Mouse (Mus musculus): ENCODE measurements at regions not wholly inside any gene's neighbourhood (a gene's known extent, or its start where the extent isn't known, plus 50 kb on each side); places are given as distances from the start of the nearest gene placed in this dataset.

- no peak for DNase-seq (ENCODE audit: low read depth, low spot score)
These were observed 270.7 kb upstream of the Rgmb start for GRCm38 (mm10) chr17:16101548-16101947.

DNA sequence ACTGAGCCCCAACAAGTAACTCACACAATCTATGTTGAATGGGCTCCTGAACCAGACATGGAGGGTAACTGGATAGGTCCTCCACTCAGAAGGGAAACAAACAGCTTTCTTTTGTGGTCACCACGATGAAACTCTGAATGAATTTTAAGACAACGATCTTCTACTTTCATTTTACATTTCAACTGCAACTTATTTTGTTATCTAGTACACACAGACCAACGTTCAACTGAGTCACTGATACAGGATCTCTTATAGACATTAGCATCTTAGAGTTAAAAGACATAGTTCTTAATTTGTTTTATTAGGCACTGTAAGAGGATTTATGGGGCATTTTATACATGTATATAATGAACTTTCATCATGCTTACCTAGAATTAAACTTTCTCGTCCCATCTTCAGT lies 262.1 kb upstream of the Rgmb start:
- DNase-seq (ENCODE audit: low read depth, low spot score), result no peak

DNA sequence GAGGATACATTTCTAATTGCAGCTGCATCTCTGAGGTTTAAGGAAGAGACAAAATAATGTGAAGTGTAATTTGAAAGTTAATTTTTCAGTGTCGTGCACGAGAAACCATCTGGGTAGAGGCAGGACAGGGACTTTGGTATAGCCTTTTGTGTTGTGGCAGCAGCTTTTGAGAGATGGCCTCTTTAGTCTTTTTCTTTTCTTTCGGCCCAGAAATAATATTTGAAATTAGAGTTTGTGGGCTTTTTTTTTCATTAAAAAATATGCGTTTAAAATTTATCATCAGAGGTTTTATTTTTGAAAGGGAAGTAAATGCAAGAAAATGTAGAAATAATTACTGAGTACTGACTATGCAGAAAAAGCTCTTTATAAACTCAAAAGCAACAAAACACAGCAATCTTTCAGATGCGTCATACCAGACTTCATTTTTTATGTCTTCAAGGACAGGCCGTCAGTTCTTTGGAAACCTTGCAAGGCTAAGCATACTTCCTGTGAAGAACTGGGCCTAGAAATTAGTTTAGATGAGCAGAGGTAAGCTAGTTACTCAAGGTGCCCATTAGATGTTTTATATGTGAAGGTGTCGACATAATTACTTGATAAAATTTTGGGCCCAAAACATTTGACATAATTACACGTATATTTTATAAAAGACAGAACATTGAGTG lies 258.9 kb upstream of the Rgmb start:
- DNase-seq (ENCODE audit: low read depth, low spot score), result no peak

DNA sequence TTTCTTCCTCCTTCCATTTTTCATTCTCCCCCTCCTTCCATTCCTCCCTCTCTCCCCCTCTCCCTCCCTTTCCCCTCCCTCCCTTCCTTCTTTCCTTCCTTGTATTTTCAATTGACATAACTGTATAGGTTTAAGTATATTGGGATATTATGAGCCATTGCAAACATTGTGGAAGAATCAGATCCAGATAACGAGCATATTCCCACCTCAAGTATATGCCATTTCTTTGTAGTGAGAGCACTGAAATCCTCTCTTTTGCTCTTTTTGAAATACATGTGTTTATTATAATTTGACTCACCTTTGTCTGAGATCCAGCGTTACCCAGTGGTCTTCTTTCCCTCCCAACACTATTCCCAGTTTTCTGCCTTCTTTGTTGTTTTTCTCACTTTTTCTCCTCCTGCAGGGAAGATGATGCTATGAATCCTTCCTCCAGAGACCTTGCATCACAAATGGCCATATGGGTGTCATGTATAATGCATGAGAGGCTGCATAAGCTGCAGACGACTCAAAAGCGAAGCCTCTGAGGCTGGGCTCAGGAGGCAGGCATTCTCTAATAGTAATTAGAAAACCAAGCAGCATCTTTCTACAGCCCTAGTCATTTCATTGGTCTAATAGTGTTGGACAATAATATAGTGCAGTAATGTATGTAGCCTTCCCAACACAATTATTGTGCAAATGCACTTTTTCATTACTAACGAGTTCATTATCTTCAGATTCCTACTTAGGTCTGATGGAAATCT lies 258.2 kb upstream of the Rgmb start:
- no peak for DNase-seq (ENCODE audit: low read depth, low spot score)

DNA sequence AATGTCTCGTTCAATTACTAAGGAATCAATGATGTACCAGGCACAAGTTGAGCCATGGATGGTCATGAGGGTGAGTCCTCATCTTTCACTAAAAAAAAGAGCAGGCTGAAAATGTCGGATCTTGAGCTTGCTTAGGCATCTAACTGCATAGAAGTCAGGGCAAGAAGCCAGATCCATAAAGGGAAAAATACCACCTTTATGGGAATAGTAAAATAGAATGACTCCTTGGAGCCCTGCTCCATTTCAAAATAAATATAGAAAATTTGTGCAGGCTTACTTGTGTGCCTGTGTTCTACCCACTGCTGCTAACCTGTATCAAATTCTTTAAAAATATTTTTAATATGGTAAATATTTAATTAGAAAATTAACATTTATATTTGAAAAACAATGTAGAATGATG lies 256.2 kb upstream of the Rgmb start:
- DNase-seq (ENCODE audit: low read depth, low spot score), result no peak

DNA sequence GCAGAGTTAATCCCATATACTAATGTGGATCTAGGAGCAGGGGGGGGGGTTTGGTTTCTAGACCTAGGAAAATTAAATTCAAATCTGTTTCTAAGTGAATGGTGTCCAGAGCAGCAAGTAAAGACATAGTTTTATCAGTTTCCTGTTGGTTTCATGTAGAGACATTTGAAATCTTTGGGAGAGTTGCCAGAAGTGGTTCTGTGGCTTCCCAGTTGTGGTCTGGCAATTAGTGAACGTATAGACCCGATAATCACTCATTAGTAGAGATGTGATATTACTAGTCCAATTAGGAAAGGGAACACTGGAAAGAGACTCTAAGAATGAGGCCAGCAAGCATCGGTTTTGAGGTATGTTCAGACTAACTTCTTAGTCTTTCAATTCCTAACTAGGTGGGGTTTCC lies 252.0 kb upstream of the Rgmb start:
- DNase-seq (ENCODE audit: low read depth, low spot score), result no peak

GRCm38 (mm10) chr17:16078549-16078948 lies 247.7 kb upstream of the Rgmb start:
- DNase-seq (ENCODE audit: low read depth, low spot score), result no peak

GRCm38 (mm10) chr17:16069334-16069733 lies 238.5 kb upstream of the Rgmb start:
- DNase-seq (ENCODE audit: low read depth, low spot score), result no peak

DNA sequence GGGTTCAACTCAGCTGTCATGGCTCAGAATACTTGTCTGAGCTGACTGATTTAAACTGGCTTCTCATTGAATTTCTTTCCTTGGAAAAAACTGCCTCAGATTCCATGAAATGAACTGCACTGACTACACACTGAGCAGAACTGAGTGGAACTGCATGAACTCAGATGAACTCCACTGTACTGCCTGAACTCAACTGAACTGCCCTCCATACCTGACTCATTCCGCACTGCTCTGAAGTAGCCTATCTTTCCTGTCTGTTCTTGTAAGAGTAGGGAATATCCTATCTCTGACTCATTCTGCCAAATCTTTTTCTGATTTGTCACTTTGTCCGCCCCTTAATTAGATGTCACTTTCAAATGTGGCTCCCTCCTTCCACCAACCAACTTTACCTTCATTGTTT lies 237.0 kb upstream of the Rgmb start:
- DNase-seq (ENCODE audit: low read depth, low spot score), result no peak

DNA sequence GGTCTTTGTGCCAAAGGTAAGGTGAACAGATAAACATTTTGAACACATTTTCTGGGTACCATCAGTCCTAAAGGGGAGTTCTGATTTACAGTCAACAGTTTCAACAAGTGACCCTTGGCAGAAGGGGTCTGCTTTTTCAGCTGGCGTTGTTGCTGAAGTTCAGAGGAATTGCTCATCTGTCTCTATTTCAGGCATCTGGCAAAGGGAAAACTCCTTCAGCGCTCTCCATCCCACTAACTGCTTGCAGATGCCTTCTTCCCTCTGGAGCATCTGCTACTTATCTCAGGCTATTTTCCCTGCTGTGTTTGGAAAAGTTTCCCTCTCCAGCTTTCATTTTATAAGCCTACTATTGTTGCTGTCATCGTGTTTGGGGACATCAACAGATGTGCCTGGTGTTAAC lies 223.6 kb upstream of the Rgmb start:
- DNase-seq (ENCODE audit: low read depth, low spot score), result no peak

DNA sequence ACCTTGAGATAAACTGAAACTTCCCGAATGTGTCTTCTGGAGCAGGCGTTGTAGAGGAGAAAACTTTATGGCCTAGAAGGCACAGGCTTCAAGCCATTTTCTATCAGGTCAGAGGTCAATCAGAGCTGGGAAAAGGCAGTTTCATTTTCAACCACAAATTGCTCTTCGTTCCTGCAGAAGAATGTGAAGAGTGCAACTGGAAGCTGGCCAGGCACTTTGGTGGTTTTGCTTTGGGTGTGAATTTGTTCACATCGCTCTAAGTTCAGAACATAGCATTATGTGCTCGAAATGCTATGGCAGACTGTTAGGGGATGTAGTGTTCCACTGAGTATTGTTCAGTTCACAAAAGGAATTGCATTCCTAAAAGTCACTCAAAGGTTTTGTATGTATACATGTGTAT lies 220.9 kb upstream of the Rgmb start:
- DNase-seq (ENCODE audit: low read depth, low spot score), result no peak

DNA sequence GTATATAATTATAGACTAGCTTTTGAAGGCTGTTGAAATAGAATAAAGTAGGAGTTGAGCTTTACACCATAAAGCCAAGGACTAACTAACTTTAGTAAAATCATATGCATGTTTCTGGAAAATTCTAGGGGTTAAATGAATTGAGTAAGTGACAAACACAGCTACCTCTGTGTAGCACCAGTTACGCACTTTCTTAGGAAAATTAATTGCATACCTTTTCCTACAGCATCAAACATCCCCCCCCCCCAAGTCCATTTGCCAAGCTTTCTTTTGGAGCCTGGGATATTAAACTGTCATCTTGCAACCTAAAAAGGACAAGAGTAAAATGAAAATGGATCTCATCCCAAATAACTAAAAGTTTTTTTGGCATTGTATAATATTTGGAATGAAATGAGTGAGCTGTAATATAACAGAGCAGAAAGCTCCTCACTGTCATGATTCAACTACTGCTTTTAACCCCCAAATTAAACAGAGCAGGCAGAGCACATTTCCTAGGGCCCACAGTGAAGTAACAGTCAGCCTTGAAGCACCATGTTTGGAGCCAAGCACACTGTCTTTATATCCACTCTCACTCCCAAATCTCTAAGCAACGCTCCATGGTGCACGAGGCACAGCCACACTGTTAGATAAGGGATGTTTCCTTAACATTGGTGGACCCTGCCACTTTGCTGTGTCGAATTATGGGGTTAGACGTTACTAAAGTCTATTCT lies 210.9 kb upstream of the Rgmb start:
- no peak for DNase-seq (ENCODE audit: low read depth, low spot score)

GRCm38 (mm10) chr17:16027989-16028388 lies 197.2 kb upstream of the Rgmb start:
- no peak for DNase-seq (ENCODE audit: low read depth, low spot score)

DNA sequence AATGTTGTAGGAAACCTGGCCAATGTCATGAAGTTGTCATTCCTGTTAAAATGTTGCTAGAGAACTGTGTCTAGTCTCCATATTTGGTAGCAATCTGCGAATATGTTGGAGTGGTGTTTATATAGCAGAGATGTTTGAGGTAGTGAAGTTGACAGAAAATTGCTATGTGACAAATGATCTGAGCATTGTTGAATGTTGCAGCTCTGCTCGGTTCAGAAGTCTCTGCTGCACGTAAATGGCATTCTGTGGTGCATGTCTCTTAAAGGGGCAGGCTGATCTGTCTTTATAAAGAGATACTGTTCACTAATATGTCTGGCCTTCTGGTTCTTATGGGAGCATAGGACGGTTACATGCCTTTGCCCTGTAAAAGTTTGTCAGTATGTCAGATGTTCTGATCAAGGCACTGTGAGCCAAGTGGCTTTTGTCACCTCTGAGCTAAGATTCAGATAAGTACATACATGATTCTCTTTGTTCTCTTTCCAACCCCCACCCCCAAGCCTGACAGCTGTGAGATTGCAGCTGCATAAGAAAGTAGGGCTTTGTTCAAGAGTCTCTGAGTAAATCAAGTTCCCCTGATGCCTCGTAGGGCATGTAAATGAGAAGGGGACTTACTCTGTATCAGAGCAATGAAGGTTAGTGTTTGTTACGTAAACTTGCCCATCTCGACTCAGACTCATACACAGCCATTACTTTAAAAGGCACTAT lies 174.2 kb upstream of the Rgmb start:
- DNase-seq (ENCODE audit: low read depth, low spot score), result peak; percentile 15

GRCm38 (mm10) chr17:16004002-16004401 lies 173.2 kb upstream of the Rgmb start:
- no peak for DNase-seq (ENCODE audit: low read depth, low spot score)

DNA sequence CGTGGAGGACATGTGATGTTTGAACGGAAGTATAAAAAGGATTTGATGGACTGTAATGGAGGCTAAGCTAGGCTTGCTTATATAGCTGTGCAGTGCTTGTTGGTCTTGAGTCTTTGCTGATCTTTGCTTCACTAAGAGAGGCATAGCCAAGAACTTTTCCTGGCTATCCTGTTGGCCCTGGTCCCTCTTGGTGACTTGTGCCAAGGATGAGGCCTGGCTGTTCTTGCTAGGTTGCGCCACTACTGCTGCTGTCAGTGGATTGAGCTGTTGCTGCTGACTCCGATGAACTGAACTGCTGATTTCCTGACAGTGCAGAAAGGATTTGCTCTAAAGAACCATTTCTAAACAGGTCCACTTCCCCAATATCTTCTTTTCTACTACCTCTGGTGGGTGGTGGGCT lies 167.9 kb upstream of the Rgmb start:
- DNase-seq (ENCODE audit: low read depth, low spot score), result no peak

- no peak for DNase-seq (ENCODE audit: low read depth, low spot score)
These were observed 166.4 kb upstream of the Rgmb start for GRCm38 (mm10) chr17:15997289-15997688.

- DNase-seq (ENCODE audit: low read depth, low spot score), result no peak
These were observed 164.7 kb upstream of the Rgmb start for GRCm38 (mm10) chr17:15995493-15995892.

GRCm38 (mm10) chr17:15993361-15994287 lies 162.8 kb upstream of the Rgmb start:
- peak; percentile 7 for DNase-seq (ENCODE audit: low read depth, low spot score)

DNA sequence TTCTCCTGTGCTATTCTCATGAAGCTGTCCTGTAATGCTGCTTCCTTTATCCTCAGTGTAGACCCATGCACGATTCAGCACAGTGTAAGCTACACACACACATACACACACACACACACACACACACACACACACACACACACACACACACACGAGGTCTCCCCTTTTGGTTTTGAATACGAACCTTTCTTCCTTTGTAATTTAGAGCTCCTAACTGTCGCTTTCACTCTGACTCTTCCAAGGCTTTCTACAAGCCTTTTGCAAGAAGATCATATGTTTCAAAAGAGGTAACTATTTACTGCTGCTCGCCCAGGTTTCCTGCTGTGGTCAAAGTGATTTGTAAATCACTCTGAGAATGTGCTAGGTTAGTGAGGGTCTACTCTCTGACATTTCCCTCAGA lies 161.1 kb upstream of the Rgmb start:
- peak; percentile 11 for DNase-seq (ENCODE audit: low read depth, low spot score)

- peak; percentile 76 for DNase-seq (ENCODE audit: low read depth, low spot score)
These were observed 159.5 kb upstream of the Rgmb start for GRCm38 (mm10) chr17:15990303-15990702.
